Mouse (Mus musculus): Measurements from ENCODE around the gene Amn.

DNA sequence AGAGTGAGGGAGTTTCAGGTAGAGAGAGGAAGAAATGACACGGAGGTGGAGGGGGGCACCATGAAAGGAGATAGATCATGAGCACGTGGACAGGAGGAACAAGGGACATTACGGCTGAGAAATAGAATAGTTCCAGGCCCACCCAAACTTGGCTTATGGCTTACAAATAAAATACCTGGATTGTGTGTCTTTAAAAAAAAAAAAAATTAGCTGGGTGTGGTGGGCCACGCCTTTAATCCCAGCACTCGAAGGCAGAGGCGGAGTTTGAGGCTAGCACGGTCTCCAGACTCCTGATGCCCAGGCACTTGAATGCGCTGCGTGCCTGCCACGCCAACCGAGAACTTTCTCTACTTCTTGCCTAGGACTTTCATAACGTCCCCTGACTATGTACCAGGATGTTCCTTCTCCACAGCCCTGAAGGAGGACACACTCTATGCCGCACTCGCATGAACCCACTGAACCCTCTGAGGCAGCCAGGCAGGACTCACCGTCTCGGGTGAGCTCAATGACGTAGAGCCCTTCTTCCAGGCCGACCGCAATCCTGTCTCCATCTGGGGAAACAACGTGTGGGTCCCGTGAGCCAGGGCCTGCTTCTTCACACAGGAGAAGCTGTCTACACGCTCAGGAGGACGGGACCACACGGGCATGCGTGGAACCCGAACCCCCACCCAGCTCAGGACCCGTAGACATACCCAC, 30.6 kb downstream of the Amn start:
- no peak for TF ChIP-seq POLR2A (IDR thresholded peaks at IDR 0.05; ENCODE audit: extremely low read depth, insufficient read depth, low read length)
- TF ChIP-seq CTCF (IDR thresholded peaks at IDR 0.05; ENCODE audit: extremely low read depth, insufficient read depth, low read length): no peak

Data from cortical plate, adult 2 months (tissue).